Mouse (Mus musculus) lung, adult 2 months (tissue): ENCODE measurements at regions not wholly inside any gene's neighbourhood (a gene's known extent, or its start where the extent isn't known, plus 50 kb on each side); places are given as distances from the start of the nearest gene placed in this dataset.

Experiments used
- DNase-seq: peaks from one replicate; pipeline ENCODE4 v3.0.0; 2022
- H3K4me1 ChIP-seq: fragments of 200-500 bp; 2 replicates; pipeline ENCODE4 v1.6.1; 2011; ENCODE audit warnings: low read length; ENCODE audit not compliant: control insufficient read depth, insufficient read depth
- H3K4me3 ChIP-seq: fragments of 200-500 bp; replicated peaks from 2 replicates; pipeline ENCODE3; 2011; ENCODE audit warnings: low read depth, mild to moderate bottlenecking, control low read depth, low read length; ENCODE audit errors: extremely low read depth
- CTCF ChIP-seq: fragments of 200-500 bp; IDR thresholded peaks from 2 replicates; pipeline ENCODE4 v1.5.1; 2011; ENCODE audit warnings: mild to moderate bottlenecking, low read length, control low read depth; ENCODE audit not compliant: insufficient read depth
- POLR2A ChIP-seq: fragments of 200-500 bp; IDR thresholded peaks from 2 replicates; pipeline ENCODE4 v1.6.1; 2011; ENCODE audit warnings: low read depth, mild to moderate bottlenecking, control low read depth, low read length, borderline replicate concordance; ENCODE audit errors: extremely low read depth
- WGBS: fragments of 180-500 bp; shearing (Covaris S2); methylation state at CpG from one replicate; pipeline ENCODE4 v1.1.7; 2018; 5-methylcytosine and 5-hydroxymethylcytosine counted together

GRCm38 (mm10) chr2:79131235-79131634 lies 124.0 kb upstream of the Itga4 start:
- 71% methylated on average over 2 of the region's 2 CpGs for WGBS
- H3K4me3 ChIP-seq: no peak overlapping the region
- H3K4me1 ChIP-seq: no peaks in the 10 kb centered on the region
- DNase-seq: no peak
- TF ChIP-seq CTCF: no peak
- TF ChIP-seq POLR2A: no peak

GRCm38 (mm10) chr2:79131743-79132517 lies 123.3 kb upstream of the Itga4 start:
- 57% methylated on average over 5 of the region's 5 CpGs for WGBS
- no peak overlapping the region for H3K4me3 ChIP-seq
- DNase-seq: no peak
- TF ChIP-seq CTCF: no peak
- TF ChIP-seq POLR2A: no peak
- no peaks in the 10 kb centered on the region for H3K4me1 ChIP-seq

GRCm38 (mm10) chr2:79132518-79132845 lies 122.7 kb upstream of the Itga4 start:
- WGBS: 89% methylated on average over 3 of the region's 3 CpGs
- H3K4me3 ChIP-seq: no peak overlapping the region
- no peak for TF ChIP-seq POLR2A
- TF ChIP-seq CTCF: no peak
- H3K4me1 ChIP-seq: no peaks in the 10 kb centered on the region
- no peak for DNase-seq

- 69% methylated on average over 5 of the region's 5 CpGs for WGBS
Observed at GRCm38 (mm10) chr2:79134281-79134680, 120.9 kb upstream of the Itga4 start.

GRCm38 (mm10) chr2:79135986-79136385 lies 119.2 kb upstream of the Itga4 start:
- no peak for DNase-seq
- WGBS: 82% methylated on average over 2 of the region's 2 CpGs
- no peaks in the 10 kb centered on the region; the same call in 1 of the 2 replicates for H3K4me1 ChIP-seq
- no peak for TF ChIP-seq POLR2A
- TF ChIP-seq CTCF: no peak
- no peak overlapping the region for H3K4me3 ChIP-seq

More at GRCm38 (mm10) chr2:79134281-79134680, 120.9 kb upstream of the Itga4 start:
- no peak for DNase-seq
- H3K4me1 ChIP-seq: no peaks in the 10 kb centered on the region; the same call in 1 of the 2 replicates
- no peak for TF ChIP-seq POLR2A
- TF ChIP-seq CTCF: no peak
- no peak overlapping the region for H3K4me3 ChIP-seq

- Histone ChIP-seq H3K4me3 (no peak overlapping the region), H3K4me1 (no peaks in the 10 kb centered on the region; the same call in 1 of the 2 replicates)
- TF ChIP-seq CTCF (no peak), POLR2A (no peak)
- 85% methylated on average over 12 of the region's 12 CpGs for WGBS
- no peak for DNase-seq
Observed at GRCm38 (mm10) chr2:79136619-79137458, 118.4 kb upstream of the Itga4 start.

GRCm38 (mm10) chr2:79137694-79138171 lies 117.5 kb upstream of the Itga4 start:
- DNase-seq: no peak
- Histone ChIP-seq H3K4me3 (no peak overlapping the region), H3K4me1 (no peaks in the 10 kb centered on the region; the same call in 1 of the 2 replicates)
- 23% methylated on average over 6 of the region's 6 CpGs for WGBS
- TF ChIP-seq CTCF: no peak
- TF ChIP-seq POLR2A: no peak

- no peak for TF ChIP-seq POLR2A
- no peak for TF ChIP-seq CTCF
- no peak overlapping the region for H3K4me3 ChIP-seq
- WGBS: 90% methylated on average over 8 of the region's 8 CpGs
- DNase-seq: no peak
- no peaks in the 10 kb centered on the region; the same call in 1 of the 2 replicates for H3K4me1 ChIP-seq
Observed at GRCm38 (mm10) chr2:79138368-79139109, 116.7 kb upstream of the Itga4 start.

GRCm38 (mm10) chr2:79141961-79142360 lies 113.3 kb upstream of the Itga4 start:
- TF ChIP-seq POLR2A (no peak), CTCF (no peak)
- DNase-seq: no peak
- Histone ChIP-seq H3K4me1 (no peaks in the 10 kb centered on the region; the same call in 1 of the 2 replicates), H3K4me3 (no peak overlapping the region)
- 26% methylated on average over 7 of the region's 7 CpGs for WGBS
